Mouse (Mus musculus) naive thymus-derived CD4-positive, alpha-beta T cell, adult 2 months (primary cell): ENCODE data around the gene Zswim9.

Source experiments
- DNase-seq: peaks from one replicate; pipeline ENCODE4 v3.0.0-alpha.2; 2011; ENCODE audit warnings: low read depth

The Zswim9 gene

GRCm38 (mm10) chr7:13278308-13278891 lies at the start of gene Zswim9:
TSS of gene Zswim9 (minus strand) at chr7:13278721.
- peak; percentile 95 for DNase-seq

- no peak for DNase-seq
These were observed 45.8 kb upstream of the Zswim9 start, which contains the start of gene Pla2g4c for GRCm38 (mm10) chr7:13324316-13324715. TSS of gene Pla2g4c (plus strand) at chr7:13324655.

GRCm38 (mm10) chr7:13321424-13321823 lies 42.9 kb upstream of the Zswim9 start:
- DNase-seq, result no peak

GRCm38 (mm10) chr7:13314095-13314597 lies 35.6 kb upstream of the Zswim9 start:
- DNase-seq, result no peak

- no peak for DNase-seq
These were observed 32.9 kb upstream of the Zswim9 start for GRCm38 (mm10) chr7:13311401-13311800.

- DNase-seq, result no peak
These were observed 32.1 kb upstream of the Zswim9 start for GRCm38 (mm10) chr7:13310493-13311199.

- DNase-seq, result no peak
These were observed 30.9 kb upstream of the Zswim9 start for GRCm38 (mm10) chr7:13309407-13309806.

- DNase-seq, result no peak
These were observed 24.9 kb upstream of the Zswim9 start for GRCm38 (mm10) chr7:13303372-13303771.

GRCm38 (mm10) chr7:13302780-13303179 lies 24.3 kb upstream of the Zswim9 start:
- DNase-seq, result peak; percentile 67

- DNase-seq, result no peak
These were observed 23.1 kb upstream of the Zswim9 start for GRCm38 (mm10) chr7:13301643-13302042.

- no peak for DNase-seq
These were observed 20.3 kb upstream of the Zswim9 start for GRCm38 (mm10) chr7:13298821-13299220.

GRCm38 (mm10) chr7:13297636-13298035 lies 19.1 kb upstream of the Zswim9 start:
- DNase-seq, result no peak

GRCm38 (mm10) chr7:13295256-13295655 lies 16.7 kb upstream of the Zswim9 start:
- DNase-seq, result no peak

- no peak for DNase-seq
These were observed 15.6 kb upstream of the Zswim9 start for GRCm38 (mm10) chr7:13293878-13294855.

- DNase-seq, result no peak
These were observed 12.8 kb upstream of the Zswim9 start for GRCm38 (mm10) chr7:13291370-13291769.

GRCm38 (mm10) chr7:13290041-13290675 lies 11.6 kb upstream of the Zswim9 start:
- DNase-seq, result no peak

- peak; percentile 41 for DNase-seq
These were observed 10.1 kb upstream of the Zswim9 start for GRCm38 (mm10) chr7:13288621-13289020.

GRCm38 (mm10) chr7:13278957-13279356 lies 436 bp upstream of the Zswim9 start:
- peak; percentile 5 for DNase-seq

GRCm38 (mm10) chr7:13277833-13278232 lies 688 bp downstream of the Zswim9 start:
- DNase-seq, result no peak

- no peak for DNase-seq
These were observed 1.4 kb downstream of the Zswim9 start, which contains the start of gene Lig1 for GRCm38 (mm10) chr7:13277081-13277480. TSS of gene Lig1 (plus strand) at chr7:13277283.

GRCm38 (mm10) chr7:13271704-13272103 lies 6.8 kb downstream of the Zswim9 start:
- no peak for DNase-seq

- no peak for DNase-seq
These were observed 9.1 kb downstream of the Zswim9 start for GRCm38 (mm10) chr7:13269394-13269793.
